Mouse (Mus musculus) heart, adult 8-10 months (tissue): ENCODE results near the gene Mesp2. TPM values are rescaled to one million over a fixed set of nuclear protein-coding genes. Genes with fewer than 3 reads are reported as not detected.

Experiments used
- DNase-seq: peaks from one replicate; pipeline ENCODE4 v3.0.0; 2022; ENCODE audit warnings: low spot score
- total RNA-seq, 4 experiments: library from RNA; stranded (reverse); gene quantifications; 2 replicates each; pipeline ENCODE4 v1.2.4; 2022

The Mesp2 gene
- total RNA-seq, 4 experiments from 2014 or later, result 0.22 to 0.23 (median 0.22) TPM; not detected in 1

GRCm38 (mm10) chr7:79861794-79862193 lies 51.3 kb downstream of the Mesp2 start:
- no peak for DNase-seq

Other genes with a start within 250 kb of the Mesp2 start
- not detected for gene Rhcg, start 193.1 kb upstream of the Mesp2 start, total RNA-seq
- under 1 TPM in 1 of 4 experiments, not detected in 3; 0.14 TPM for gene Ticrr, start 150.5 kb upstream of the Mesp2 start, total RNA-seq
- gene Kif7, start 95.0 kb upstream of the Mesp2 start, total RNA-seq, result 1 to 10 TPM; 1.2 to 1.4 (median 1.2) TPM
- 1 to 10 TPM; 4.4 to 5.6 (median 5.0) TPM for gene Plin1, start 77.8 kb upstream of the Mesp2 start, total RNA-seq
- gene Pex11a, start 67.6 kb upstream of the Mesp2 start, total RNA-seq, result 10 to 100 TPM; 15.7 to 29.2 (median 22.4) TPM
- not detected for gene Wdr93, start 67.6 kb upstream of the Mesp2 start, total RNA-seq
- not detected for gene Mesp1, start 16.9 kb upstream of the Mesp2 start, total RNA-seq
- 10 to 100 TPM in 3 of 4 experiments, 1 to 10 TPM in 1; 9.2 to 16.4 (median 10.3) TPM for gene Anpep, start 50.3 kb downstream of the Mesp2 start, total RNA-seq
- gene Ap3s2, start 109.9 kb downstream of the Mesp2 start, total RNA-seq, result 10 to 100 TPM; 20.6 to 28.6 (median 22.6) TPM
- 10 to 100 TPM in 2 of 4 experiments, 1 to 10 TPM in 2; 9.7 to 10.9 (median 10.0) TPM for gene Arpin, start 124.6 kb downstream of the Mesp2 start, total RNA-seq
- 10 to 100 TPM; 28.5 to 39.5 (median 31.3) TPM for gene Zfp710, start 214.1 kb downstream of the Mesp2 start, total RNA-seq